Mouse (Mus musculus) lung, postnatal 14 days (tissue): ENCODE results near the gene Dusp12.

ENCODE experiments used
- DNase-seq: peaks from one replicate; pipeline ENCODE4 v3.0.0; 2021

The Dusp12 gene

GRCm38 (mm10) chr1:170861671-170862434, 23.5 kb downstream of the Dusp12 start:
- DNase-seq = no peak

- no peak for DNase-seq
Measured at GRCm38 (mm10) chr1:170858872-170859271, 26.5 kb downstream of the Dusp12 start.

- DNase-seq = no peak
Measured at GRCm38 (mm10) chr1:170857369-170857768, 28.0 kb downstream of the Dusp12 start.

- peak; percentile 28 for DNase-seq
Measured at GRCm38 (mm10) chr1:170855056-170855760, 30.1 kb downstream of the Dusp12 start.

GRCm38 (mm10) chr1:170853604-170854003, 31.7 kb downstream of the Dusp12 start:
- no peak for DNase-seq

- no peak for DNase-seq
Measured at GRCm38 (mm10) chr1:170850637-170851624, 34.4 kb downstream of the Dusp12 start.

- DNase-seq = no peak
Measured at GRCm38 (mm10) chr1:170850007-170850406, 35.3 kb downstream of the Dusp12 start.

GRCm38 (mm10) chr1:170845448-170846307, 39.7 kb downstream of the Dusp12 start:
- no peak for DNase-seq

- DNase-seq = no peak
Measured at GRCm38 (mm10) chr1:170844380-170844779, 41.0 kb downstream of the Dusp12 start.

GRCm38 (mm10) chr1:170839685-170840084, 45.7 kb downstream of the Dusp12 start:
- no peak for DNase-seq

- no peak for DNase-seq
Measured at GRCm38 (mm10) chr1:170834756-170835155, 50.6 kb downstream of the Dusp12 start.

GRCm38 (mm10) chr1:170829781-170830180, 55.6 kb downstream of the Dusp12 start:
- no peak for DNase-seq

- no peak for DNase-seq
Measured at GRCm38 (mm10) chr1:170829344-170829743, 56.0 kb downstream of the Dusp12 start.
